Mouse (Mus musculus) gastrocnemius, postnatal 25 days (tissue): Measurements from ENCODE around the gene Olfr577. TPM values are rescaled to one million over a fixed set of nuclear protein-coding genes. Genes with fewer than 3 reads are reported as not detected.

Source experiments
- DNase-seq: peaks from one replicate; pipeline ENCODE4 v3.0.0; 2022
- long read RNA-seq, 2 experiments: library from polyadenylated mRNA; stranded (forward); transcript quantifications; one replicate each; pipeline ENCODE4 v2.0.0; 2021
- total RNA-seq, 2 experiments: library from RNA; stranded (reverse); gene quantifications; 1 replicate in 1 of 2; 2 replicates in 1 of 2; pipeline ENCODE4 v1.2.3; 2021

Olfr577 gene
- total RNA-seq: not detected
- long read RNA-seq, experiment 1: 0 reads
- long read RNA-seq, experiment 2: 0 reads

- DNase-seq: no peak
Measured at GRCm38 (mm10) chr7:102975843-102976242, at the start of gene Olfr577. Olfr577 (minus strand) TSS chr7:102975943.

- no peak for DNase-seq
Measured at GRCm38 (mm10) chr7:102989224-102989623, 13.5 kb upstream of the Olfr577 start, which contains the start of gene Olfr578. Olfr578 (minus strand) TSS chr7:102989324.

GRCm38 (mm10) chr7:102974399-102974798 is 1.3 kb downstream of the Olfr577 start:
- DNase-seq: no peak

- DNase-seq: no peak
Measured at GRCm38 (mm10) chr7:102962360-102962759, 13.4 kb downstream of the Olfr577 start, which contains the start of gene Olfr576. Olfr576 (plus strand) TSS chr7:102962660.

GRCm38 (mm10) chr7:102958593-102958992 is 17.1 kb downstream of the Olfr577 start, which contains the start of gene Olfr575:
Olfr575 (minus strand) TSS chr7:102958775.
- no peak for DNase-seq

- DNase-seq: no peak
Measured at GRCm38 (mm10) chr7:102958137-102958536, 17.6 kb downstream of the Olfr577 start.

- no peak for DNase-seq
Measured at GRCm38 (mm10) chr7:102950732-102951131, 25.0 kb downstream of the Olfr577 start.

- no peak for DNase-seq
Measured at GRCm38 (mm10) chr7:102948167-102948566, 27.6 kb downstream of the Olfr577 start, which contains the start of gene Olfr574. Olfr574 (plus strand) TSS chr7:102948467.

- no peak for DNase-seq
Measured at GRCm38 (mm10) chr7:102943417-102943816, 32.3 kb downstream of the Olfr577 start.

GRCm38 (mm10) chr7:102942475-102942874 is 33.3 kb downstream of the Olfr577 start, which contains the start of gene Olfr573-ps1:
Olfr573-ps1 (minus strand) TSS chr7:102942575.
- no peak for DNase-seq

GRCm38 (mm10) chr7:102927105-102927504 is 48.6 kb downstream of the Olfr577 start:
- no peak for DNase-seq

- DNase-seq: no peak
Measured at GRCm38 (mm10) chr7:102924109-102924508, 51.6 kb downstream of the Olfr577 start, which contains the start of gene Olfr572. Olfr572 (plus strand) TSS chr7:102924409.

Other genes with a start within 250 kb of the Olfr577 start
- gene Olfr559, start 248.5 kb downstream of the Olfr577 start, total RNA-seq: not detected
- gene Olfr560, start 216.6 kb downstream of the Olfr577 start, total RNA-seq: not detected
- gene Olfr78, start 216.5 kb downstream of the Olfr577 start, total RNA-seq: under 1 TPM; 0.31 to 0.56 TPM
- not detected for gene Olfr561, start 204.7 kb downstream of the Olfr577 start, total RNA-seq
- gene Olfr564, start 172.5 kb downstream of the Olfr577 start, total RNA-seq: not detected
- not detected for gene Olfr566, start 117.2 kb downstream of the Olfr577 start, total RNA-seq
- not detected for gene Olfr568, start 98.8 kb downstream of the Olfr577 start, total RNA-seq
- not detected for gene Olfr569, start 85.1 kb downstream of the Olfr577 start, total RNA-seq
- gene Olfr570, start 81.4 kb downstream of the Olfr577 start, total RNA-seq: not detected
- gene Olfr571, start 58.4 kb downstream of the Olfr577 start, total RNA-seq: not detected
- gene Olfr572, start 51.5 kb downstream of the Olfr577 start, total RNA-seq: not detected
- not detected for gene Olfr573-ps1, start 33.4 kb downstream of the Olfr577 start, total RNA-seq
- not detected for gene Olfr574, start 27.5 kb downstream of the Olfr577 start, total RNA-seq
- gene Olfr575, start 17.2 kb downstream of the Olfr577 start, total RNA-seq: not detected
- not detected for gene Olfr576, start 13.3 kb downstream of the Olfr577 start, total RNA-seq
- not detected for gene Olfr578, start 13.4 kb upstream of the Olfr577 start, total RNA-seq
- not detected for gene Olfr582, start 62.1 kb upstream of the Olfr577 start, total RNA-seq
- gene Olfr583, start 75.4 kb upstream of the Olfr577 start, total RNA-seq: not detected
- gene Olfr584, start 105.9 kb upstream of the Olfr577 start, total RNA-seq: not detected
- gene Olfr585, start 121.8 kb upstream of the Olfr577 start, total RNA-seq: not detected
- not detected for gene Olfr586, start 149.7 kb upstream of the Olfr577 start, total RNA-seq
- gene Olfr588-ps1, start 164.9 kb upstream of the Olfr577 start, total RNA-seq: not detected
- not detected for gene Olfr589, start 180.4 kb upstream of the Olfr577 start, total RNA-seq
- gene Olfr591, start 202.4 kb upstream of the Olfr577 start, total RNA-seq: not detected
- gene Olfr592, start 208.9 kb upstream of the Olfr577 start, total RNA-seq: not detected
- gene Olfr593, start 235.9 kb upstream of the Olfr577 start, total RNA-seq: not detected
- gene Olfr594, start 241.1 kb upstream of the Olfr577 start, total RNA-seq: not detected